Mouse (Mus musculus) MN1 (cell line): Measurements from ENCODE around the gene St8sia1.

Experiments used
- DNase-seq: peaks from one replicate; pipeline ENCODE4 v3.0.0-alpha.2; 2016; ENCODE audit warnings: low spot score

Gene St8sia1

DNA sequence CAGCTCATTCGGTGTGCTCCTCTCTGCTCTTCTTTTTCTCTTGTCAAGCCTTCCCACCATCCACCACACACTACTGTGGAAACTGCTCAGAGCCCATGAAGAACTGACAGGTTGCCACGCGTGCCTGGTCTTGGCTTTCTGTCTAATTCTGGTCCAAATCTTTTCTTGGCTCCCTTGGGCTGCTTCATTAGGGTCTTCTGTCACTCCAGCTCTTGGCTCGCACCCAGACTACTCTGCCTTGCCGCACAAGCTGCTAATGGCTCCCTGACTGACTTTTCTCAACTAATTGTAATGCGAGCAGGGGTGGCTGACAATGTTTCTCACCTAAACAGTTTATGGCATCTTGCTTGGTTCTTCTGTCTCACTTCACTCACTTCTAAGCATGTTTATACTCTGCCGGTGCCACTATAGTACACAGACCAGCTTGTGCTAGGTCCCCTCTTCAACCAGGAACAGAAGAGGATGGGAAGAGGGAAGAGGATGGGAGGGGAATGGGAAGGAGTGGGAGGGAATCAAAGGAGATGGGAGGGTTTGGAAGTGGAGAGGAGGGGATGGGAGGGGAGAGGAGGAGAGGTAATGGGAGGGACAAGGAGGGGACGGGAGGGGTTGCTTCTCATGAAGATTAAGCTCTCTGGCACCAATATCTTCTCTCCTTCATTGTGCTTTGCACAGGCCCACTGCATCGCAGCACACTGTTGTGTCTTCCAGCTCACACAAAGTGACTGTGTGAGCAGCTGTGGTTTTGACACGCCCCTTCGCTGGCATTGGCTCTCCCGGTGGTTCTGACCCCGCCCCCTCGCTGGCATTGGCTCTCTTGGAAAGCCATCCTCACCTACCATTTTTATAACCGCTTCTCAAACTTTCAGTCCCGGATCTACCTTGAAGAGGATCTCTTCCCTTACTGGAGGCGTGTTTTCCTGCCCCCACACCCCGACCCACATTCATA, 175.9 kb downstream of the St8sia1 start:
- DNase-seq, result no peak

DNA sequence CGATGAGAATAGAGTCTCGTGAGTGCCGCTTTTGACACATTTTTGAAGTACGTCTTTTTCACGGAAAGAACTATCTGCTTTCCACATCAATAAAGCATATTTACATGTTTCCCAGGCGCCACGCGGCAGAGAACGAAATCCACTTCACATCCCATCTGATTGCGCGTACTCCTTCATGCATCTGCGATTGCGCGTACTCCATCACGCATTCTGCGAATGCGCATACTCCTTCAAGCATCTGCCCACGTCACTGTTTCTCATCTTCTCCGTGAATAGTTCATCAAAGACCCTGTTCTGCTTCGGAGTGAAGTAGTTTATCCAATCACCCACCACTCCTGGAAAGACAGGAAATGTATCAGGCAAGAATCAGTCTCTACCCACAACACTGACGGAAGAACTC, 178.1 kb downstream of the St8sia1 start:
- no peak for DNase-seq

DNA sequence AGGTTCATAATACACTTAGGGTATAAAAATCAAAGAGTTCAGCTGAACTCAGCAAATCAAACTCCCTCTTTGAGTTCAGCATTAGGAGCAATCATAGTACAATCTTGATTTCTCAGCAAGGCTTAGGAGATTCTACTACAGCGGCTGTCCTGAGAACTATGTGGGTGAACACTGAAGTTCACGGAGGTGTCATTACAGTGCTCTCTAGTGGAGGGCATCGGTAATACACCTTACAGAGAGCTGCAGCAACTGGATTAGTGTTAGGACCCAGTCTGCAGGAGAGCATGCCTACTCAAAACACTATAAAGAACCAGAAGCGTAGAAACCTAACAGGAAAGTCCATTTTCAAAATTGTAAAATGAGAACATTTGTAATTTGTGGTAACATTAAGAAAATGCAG, 178.9 kb downstream of the St8sia1 start:
- DNase-seq, result peak; percentile 24

DNA sequence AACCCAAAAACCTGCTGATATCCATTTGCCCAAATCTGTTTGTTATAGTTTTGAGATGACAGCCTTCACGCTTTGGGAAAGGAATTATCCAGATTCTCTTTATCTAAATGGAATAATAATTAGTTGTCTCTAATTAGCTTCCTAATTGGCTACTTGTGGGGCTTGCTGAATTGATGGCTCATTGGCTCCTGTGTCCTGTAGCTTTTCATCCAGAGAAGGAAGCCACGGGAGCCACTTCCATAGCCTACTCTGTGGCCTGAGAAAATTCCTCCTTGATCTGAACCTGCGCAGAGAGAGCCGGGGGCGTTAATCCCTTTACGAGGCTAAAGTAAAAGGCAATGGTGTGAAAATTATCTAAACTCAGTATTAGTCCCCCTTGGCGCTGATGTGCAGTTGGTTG, 183.0 kb downstream of the St8sia1 start:
- no peak for DNase-seq

DNA sequence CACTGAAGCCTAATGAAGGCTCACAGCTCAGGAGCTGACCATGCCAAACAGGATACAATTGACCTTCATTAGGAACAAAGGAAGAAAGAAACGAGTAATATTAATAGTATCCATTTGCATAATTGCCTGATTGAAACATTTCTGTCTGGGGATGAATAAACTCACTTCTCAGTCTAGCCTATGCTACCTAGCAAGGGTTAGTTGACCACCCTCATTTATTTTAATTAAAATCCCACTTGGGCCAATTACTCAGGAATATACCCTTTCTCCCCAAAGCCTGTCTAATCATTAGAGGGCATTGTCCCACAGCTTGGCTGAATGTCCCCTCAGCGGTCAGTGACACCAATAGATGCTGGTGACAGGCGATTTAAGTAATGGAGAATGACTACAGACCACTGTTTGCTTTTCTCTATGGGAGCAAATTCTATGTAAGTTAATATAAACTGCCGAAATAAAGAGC, 183.6 kb downstream of the St8sia1 start:
- no peak for DNase-seq

DNA sequence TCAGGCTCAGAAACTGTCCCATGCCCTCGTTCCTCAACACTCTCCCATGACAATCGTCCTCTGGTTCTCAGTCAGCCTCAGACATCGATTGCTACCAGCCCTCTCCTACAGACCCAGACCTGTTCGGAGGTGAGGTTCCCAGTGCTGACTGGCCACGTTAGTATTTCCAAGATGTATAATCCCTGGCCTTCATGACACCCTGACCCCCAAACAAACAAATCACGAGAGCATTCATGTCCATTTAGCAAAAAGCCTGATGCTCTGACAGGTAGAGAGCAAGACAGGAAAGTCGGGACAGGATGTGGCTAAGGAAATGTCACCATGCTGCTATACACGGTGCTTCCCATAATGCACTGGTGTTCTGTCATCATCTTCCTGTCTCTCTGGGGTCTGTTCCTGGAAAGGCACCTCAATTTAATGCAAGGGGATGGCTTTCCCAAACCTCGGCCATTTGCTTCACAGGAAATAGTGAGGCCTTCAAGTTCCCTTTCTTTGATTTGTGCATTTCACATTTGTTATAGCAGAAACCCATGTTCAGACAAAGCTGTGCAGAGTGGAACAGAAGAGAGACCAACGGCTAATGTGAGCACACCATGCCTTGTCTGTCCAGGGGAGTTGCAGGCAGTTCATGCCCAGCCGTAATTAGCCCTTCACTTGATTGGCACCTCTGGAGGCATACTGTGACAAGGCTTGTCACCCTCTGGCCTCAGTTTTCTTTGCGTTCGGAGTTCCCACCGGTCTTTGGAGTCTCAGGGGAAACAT, 184.3 kb downstream of the St8sia1 start:
- no peak for DNase-seq

DNA sequence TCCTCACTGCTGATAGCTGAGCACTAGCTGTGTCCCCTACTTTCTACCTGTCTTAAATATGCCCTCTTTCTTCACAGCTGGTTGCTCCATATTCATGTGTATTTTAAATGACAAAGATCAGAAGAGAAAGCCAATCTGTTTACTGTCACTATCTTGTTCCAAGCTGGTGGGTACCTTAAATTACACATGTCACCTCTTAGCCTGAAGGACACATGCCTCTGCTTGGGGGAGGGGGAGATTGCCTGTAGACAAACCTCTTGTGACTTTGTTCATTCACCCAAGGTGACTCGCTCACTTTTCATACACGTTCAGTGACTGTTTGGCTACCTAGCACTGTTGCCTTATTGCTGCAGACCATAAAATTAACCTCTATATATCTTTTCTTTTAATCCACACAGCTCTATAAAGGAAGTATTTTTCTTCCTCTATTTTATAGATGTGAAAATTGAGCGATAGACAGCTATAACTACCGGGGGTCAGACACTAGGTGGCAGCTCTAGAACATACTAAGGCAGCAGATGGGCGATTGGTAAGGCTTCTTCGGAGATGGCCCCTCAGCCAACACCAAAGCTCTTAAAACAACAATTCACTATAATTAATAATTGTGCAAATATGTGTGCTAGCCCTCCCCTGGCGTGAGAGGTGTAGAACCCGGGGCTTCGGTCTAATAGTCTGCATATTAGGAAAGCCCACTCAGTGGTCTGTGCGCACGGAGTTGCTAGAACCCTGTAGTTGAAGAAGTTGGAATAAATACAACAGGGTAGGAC, 185.0 kb downstream of the St8sia1 start:
- DNase-seq, result no peak

DNA sequence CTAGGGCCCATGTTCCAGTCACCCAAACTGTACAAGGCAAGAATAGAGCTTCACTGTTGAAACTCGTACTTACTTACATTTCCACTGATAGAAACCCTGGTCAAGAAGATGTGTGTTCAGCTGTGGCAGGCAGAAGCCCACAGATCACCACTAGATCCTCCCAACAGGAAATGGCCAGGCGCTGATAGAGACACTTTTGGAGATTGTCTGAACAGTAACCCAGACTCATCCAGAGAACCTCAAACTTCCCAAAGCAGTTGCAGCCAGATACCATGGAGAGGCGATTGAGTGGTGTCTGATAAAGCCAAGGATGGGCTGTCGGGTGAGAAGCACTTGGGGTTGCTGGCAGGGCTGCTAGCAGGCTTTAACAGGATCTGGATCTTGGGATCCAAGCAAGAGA, 187.3 kb downstream of the St8sia1 start:
- DNase-seq, result no peak

DNA sequence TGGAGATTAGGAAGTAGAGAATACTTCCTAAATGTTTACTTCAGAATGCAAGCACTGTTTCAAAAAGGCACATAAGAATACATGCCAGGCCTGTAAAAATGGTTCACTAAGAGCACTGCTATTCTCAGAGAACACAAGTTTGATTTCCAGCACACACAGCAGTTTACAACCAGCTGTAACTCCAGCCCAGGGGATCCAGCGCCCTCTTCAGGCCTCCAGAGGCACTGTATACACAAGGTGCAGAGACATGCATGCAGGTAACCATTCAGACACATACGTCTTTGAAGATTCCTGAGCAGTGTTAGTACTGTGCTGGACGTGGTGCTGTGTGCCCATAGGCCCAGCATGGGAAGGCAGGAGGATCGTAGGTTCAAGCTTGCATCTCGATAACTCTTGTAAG, 190.7 kb downstream of the St8sia1 start:
- DNase-seq, result no peak

DNA sequence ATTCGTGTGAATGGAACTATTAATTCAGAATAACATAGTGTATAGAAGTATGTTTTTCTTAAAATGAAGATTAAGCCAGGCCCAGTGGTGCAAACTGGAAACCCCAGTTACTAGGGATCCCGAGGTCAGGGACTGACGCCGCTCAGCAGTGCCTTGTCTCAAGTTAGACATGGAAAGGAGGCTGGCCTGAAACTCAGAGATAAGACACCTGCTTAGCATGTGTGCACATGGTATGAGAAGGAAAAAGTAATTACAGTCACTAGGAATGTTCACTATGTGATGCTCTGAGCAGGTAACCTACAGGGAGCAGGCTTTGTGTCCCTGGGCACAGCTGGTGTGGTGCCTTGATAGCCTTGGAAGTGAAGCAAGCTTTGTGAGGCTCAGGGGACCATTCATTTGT, 192.6 kb downstream of the St8sia1 start:
- no peak for DNase-seq
